Mouse (Mus musculus) monocyte, adult 5-6 weeks (primary cell): Measurements from ENCODE around the gene Ptges3. TPM values are rescaled to one million over a fixed set of nuclear protein-coding genes. Genes with fewer than 3 reads are reported as not detected.

Experiments used
- ATAC-seq: fragments of 153-309, 156-312 bp; replicated peaks from 2 replicates; pipeline ENCODE4 v1.8.0; 2017; ENCODE audit warnings: mild to moderate bottlenecking; ENCODE audit not compliant: low TSS enrichment, insufficient number of reproducible peaks, severe bottlenecking, poor library complexity, low FRiP score
- total RNA-seq: library from RNA; stranded (forward); fragments of 200-1000, 200-491, 200-594 nt; gene quantifications from 3 replicates; pipeline ENCODE4 v1.2.3, GENCODE M21; 2017

Ptges3 gene
- 122 to 160 TPM (median 144 TPM) in 3 replicates for total RNA-seq

DNA sequence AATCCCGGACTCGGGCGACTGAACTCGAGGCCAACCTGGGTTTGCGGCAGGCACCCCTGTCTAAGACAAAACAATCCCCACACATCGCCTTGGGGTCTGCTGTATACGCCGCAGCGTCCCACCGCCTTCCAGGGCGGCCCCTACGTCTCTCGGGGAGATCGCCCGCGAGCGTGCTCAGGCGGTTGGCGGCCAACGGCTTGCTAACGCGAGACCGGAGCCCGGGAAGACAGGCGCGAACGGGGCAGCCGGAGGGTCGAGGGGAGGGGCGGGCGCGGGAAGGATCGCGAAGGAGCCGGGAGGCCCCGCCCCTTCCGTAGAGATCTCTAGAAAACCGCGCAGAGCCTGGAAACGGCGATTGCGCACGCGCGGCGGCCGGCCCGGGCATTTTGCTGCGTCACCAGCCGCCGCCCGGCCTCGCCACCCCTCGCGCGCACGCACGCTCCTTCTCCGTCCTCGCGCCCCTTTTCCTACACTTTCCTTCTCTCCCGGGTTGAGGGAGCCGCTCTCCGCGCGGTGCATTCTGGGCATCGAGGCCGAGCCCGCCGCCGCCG is at the start of gene Ptges3:
Gene Ptges3, plus strand, starts transcription at position 354 of the 551 bp plus-strand sequence.
- ATAC-seq, result peak; percentile 61

DNA sequence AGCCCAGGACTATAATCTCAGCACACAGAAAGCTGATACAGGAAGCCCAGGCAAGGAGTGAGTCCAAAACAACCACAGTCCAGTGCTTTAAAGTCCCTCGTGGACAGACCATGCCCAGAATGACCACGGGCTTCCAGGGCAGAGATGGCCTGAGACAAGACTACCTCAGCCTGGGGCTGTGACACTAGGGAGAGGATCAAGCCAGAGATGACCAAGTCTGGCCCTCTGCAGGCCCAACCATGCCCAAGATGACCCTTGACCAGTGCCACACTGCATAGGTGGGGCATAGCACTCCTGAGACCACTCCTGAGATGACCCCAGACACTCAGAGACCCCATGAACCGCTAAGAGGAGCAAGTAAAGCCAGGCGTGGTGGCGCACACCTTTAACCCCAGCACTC is 49.0 kb upstream of the Ptges3 start:
- no peak for ATAC-seq

DNA sequence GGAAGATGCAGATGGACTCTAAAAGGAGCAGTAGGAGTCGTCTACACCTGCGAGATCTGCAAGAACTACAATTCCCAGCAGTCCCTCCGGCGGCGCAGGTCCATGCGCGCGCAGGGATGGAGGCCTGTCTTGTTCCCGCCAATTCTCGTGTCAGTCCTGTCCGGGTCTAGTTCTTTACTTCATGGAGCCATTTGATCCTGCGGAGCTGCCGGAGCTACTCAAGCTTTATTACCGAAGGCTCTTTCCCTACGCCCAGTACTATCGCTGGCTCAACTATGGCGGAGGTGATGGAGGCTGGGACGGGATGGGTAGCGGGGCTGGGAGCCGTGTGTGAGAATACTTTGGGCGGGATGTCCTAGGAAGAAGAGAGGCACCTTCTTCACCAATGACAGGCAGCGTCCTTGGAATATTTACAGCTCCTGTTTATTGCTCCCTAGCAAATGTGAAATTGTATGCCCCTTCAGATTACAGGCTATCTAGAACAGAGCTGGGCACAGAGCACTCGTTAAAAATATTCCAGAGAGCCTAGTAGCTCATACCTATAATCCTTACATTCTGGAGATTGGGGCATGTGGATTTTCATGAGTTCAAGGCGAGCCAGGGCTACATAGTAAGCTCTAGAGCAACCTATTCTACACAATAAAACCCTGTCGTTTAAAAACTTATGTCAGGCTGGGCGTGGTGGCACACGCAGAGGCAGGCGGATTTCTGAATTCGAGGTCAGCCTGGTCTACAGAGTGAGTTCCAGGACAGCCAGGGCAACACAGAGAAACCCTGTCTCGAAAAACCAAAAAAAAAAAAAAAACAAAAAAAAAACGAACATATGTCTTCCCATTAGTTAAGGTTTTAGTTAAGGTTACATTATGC is 43.5 kb upstream of the Ptges3 start, which contains the start of gene Prim1:
Gene Prim1, plus strand, starts transcription at position 101 of the 867 bp plus-strand sequence.
- peak; percentile 85 for ATAC-seq

DNA sequence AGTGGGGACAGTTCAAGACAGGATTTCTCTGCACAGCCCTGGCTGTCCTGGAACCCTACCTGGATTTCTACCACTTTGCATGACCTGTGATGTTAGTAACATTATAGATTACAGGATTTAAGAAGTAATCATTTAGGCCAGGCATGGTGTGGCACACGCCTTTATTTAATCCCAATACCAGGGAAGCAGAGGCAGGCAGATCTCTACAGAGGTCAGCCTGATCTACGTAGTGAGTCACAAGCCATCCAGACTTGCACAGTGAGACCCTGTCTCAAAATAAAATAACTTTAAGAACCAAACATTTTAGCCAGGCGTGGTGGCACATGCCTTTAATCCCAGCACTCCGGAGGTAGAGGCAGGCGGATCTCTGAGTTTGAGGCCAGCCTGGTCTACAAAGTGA is 36.6 kb upstream of the Ptges3 start:
- no peak for ATAC-seq

DNA sequence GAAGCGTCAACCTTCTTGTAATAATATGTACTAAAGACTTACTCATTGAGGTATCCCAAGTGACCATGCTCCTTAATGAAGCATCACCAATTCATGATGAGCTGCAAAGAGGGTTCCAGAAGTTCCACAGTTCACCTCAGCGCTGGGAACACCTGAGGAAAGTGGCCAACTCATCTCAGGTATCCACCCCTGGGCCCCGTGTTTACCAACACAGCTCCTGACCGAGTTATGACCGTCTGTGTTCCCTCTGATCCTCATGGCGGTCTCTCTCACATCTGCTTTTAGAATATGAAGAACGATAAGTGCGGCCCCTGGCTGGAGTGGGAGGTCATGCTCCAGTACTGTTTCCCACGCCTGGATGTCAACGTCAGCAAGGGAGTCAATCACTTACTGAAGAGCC is 35.3 kb upstream of the Ptges3 start:
- no peak for ATAC-seq

DNA sequence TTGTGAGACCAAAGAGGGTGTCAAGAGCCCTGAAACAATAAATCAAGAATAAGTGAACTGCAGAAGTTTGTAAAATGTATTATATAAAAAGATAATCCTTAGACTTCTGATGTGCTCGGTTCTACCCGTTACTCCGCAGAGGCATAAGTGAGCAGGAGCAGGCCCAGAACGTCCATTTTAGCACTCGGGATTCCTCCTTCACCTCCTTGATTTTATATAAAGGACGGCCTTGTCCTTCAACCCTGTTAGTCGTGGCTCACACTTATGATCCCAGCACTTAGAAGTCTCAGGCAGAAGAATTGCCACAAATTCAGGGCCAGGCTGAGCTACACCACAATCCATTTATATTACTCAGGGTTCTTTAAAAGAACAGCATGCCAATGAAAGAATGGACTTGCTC is 28.8 kb upstream of the Ptges3 start:
- ATAC-seq, result no peak

DNA sequence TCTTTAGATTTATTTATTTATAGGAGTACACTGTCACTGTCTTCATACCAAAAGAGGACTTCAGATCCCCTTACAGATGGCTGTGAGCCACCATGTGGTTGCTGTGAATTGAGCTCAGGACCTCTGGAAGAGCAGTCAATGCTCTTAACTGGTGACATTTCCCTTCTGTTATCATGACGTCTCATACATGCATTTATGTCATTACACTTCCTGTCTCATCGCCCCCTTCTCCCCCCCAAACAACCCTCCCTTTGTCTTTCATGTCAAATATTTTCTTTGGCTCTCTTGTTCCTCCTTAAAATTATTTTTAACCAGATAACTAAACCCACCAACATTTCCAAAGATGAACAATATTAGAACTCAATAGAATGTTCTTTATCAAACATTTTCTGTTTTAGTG is 27.9 kb upstream of the Ptges3 start:
- no peak for ATAC-seq

DNA sequence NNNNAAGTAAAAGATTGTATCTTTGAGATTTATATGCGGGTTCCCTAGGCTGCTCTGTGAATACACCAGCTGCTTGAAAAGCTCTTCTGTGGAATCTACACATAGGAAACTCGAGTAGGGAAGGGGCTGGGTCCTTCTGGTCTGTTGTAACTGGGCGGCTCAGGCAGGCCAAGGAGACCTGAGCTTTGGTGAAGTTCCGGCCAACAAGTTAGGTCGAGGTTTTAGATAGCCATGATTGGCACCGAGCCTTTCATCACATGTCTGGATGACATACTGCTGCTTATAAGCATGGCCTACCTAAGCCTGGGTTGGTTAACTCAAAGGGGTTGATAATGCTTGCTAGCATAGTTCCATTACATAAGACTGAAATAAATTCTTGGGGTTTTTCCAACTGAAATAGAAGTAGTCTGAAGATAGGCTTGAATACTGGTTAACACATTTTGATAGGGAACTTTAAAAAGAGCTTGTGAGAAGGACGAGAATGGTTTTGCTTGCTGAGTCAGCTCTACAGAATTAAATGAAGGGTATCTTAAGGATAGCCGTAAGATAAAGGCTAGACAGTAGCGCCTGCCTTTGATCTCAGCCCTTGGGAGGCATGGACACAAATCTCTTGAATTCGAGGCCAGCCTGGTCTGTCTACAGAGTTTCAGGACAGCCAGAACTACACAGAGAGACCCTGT is 21.9 kb upstream of the Ptges3 start:
- no peak for ATAC-seq

DNA sequence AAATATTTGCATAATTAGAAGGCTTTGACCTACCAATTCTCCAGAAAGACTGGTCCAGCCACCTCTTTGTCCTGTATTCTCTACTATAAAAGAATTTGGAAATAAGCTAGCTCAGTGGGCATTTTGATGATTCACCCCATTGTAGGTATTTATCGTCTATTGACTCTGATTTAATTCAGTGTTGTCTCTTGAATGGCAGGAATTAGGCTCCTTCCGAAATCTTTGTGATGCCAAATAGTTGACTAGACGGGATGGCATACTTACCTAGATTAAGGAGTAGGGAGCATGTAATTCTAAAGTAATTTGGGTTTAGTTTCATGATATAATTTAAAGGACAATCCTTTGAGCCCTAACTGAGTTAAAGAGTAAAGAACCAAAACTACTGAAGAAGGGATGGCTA is 20.8 kb upstream of the Ptges3 start:
- no peak for ATAC-seq

DNA sequence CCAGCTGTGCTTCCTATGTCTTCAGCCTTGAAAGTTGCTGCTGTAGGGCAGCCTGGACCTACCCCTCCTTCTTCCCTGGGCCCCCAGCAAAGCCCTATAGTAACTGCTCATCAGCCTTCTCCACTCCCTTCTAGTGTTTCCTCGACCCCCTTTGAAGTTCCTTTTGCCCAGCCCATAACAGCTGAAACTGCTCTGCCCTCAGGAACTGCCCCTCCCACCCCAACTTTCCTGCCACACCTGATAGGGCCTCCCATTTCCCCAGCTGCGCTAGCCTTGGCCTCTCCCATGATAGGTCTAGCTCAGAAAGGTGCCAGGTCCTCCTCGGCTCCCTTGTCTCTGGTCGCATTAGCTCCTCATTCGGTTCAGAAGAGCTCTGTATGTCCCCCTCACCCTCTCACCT is 19.6 kb upstream of the Ptges3 start:
- no peak for ATAC-seq

DNA sequence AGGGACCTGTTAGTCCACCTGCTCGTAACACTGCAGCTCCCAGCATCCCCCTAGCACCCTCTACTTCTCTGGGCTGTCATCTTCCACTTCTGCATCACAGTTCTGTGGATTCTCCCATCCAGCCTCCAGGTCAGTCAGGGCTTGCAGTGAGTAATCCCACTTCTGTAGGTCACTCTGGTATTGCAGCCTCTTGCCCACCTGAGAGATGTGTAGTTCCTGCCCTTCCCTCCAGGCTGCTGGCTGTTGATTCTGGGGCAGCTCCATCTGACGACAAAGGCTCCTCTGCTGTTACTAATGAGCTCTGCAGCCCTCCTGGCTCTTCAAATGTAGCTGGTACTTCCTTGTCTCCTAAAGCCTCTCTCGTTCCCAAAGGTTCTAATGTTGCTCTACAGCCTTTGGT is 18.9 kb upstream of the Ptges3 start:
- ATAC-seq, result no peak

DNA sequence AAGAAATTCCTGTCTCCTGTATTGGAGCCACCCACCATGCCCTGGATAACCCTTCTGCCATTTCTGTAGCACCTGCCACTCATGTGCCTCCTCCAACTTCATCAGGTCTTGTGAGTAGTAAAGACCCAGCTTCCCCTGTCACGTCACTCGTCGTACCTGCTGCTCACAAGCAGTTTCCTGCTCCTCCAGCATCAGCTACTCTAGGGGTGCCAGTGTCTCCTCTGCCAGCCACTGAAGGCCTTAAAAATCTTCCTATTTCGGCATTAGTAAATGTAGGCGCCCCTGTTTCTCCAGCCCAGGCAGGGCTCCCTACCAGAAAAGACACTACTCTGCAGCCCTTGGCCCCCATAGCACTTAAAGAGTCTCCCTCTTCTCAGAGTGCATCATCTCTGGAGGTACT is 18.5 kb upstream of the Ptges3 start:
- ATAC-seq, result no peak

DNA sequence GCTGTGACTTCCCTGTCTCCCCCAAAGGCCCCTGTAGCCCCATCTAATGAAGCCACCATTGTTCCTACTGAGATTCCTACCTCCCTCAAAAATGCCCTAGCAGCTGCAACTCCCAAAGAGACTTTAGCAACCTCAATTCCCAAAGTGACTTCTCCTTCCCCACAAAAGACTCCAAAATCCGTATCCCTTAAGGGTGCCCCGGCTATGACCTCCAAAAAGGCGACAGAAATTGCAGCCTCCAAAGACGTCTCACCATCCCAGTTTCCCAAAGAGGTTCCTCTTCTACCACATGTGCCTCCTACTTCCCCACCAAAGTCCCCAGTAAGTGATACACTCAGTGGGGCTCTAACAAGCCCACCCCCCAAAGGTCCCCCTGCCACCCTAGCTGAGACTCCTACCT is 17.1 kb upstream of the Ptges3 start:
- no peak for ATAC-seq

DNA sequence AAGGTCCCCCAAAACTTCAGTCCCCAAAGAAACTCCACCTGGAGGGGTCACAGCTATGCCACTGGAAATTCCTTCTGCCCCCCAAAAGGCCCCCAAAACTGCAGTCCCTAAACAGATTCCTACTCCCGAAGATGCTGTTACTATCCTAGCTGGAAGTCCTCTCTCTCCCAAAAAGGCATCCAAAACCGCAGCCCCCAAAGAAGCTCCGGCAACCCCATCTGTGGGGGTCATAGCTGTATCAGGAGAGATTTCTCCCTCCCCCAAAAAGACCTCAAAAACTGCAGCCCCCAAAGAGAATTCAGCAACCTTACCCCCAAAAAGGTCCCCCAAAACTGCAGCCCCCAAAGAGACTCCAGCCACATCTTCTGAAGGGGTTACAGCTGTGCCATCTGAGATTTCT is 16.3 kb upstream of the Ptges3 start:
- no peak for ATAC-seq

DNA sequence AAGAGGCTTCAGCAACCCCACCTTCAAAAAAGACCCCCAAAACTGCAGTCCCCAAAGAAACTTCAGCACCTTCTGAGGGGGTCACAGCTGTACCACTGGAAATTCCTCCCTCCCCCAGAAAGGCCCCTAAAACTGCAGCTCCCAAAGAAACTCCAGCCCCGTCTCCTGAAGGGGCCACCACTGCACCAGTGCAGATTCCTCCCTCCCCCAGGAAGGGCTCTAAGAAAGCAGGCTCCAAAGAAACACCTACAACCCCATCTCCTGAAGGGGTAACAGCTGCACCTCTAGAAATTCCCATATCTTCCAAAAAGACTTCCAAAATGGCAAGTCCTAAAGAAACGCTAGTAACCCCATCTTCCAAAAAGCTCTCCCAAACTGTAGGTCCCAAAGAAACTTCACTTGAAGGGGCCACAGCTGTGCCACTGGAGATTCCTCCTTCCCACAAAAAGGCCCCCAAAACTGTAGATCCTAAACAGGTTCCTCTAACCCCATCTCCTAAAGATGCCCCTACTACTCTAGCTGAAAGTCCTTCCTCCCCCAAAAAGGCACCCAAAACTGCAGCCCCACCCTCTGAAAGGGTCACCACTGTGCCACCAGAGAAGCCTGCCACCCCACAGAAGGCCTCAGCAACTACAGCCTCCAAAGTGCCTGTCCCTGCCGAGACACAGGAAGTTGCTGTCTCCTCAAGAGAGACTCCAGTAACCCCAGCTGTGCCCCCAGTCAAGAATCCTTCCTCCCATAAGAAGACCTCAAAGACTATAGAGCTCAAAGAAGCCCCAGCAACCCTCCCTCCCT is 15.5 kb upstream of the Ptges3 start:
- ATAC-seq, result no peak

DNA sequence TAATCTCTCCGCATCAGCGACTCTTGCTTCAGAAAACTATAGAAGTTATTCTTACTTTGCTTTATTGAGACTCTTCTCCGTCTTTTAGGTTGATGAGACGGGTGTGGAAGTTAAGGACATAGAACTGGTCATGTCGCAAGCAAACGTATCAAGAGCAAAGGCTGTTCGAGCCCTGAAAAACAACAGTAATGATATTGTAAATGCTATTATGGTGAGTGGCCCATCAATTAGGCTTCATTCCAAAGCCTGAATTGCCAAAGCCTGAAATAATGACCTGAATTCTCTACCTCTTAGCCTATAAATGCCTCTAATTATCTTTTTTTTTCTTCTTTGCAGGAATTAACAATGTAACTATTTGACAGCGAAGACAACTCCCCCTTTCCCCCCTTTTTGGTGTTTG is 10.6 kb upstream of the Ptges3 start:
- no peak for ATAC-seq

DNA sequence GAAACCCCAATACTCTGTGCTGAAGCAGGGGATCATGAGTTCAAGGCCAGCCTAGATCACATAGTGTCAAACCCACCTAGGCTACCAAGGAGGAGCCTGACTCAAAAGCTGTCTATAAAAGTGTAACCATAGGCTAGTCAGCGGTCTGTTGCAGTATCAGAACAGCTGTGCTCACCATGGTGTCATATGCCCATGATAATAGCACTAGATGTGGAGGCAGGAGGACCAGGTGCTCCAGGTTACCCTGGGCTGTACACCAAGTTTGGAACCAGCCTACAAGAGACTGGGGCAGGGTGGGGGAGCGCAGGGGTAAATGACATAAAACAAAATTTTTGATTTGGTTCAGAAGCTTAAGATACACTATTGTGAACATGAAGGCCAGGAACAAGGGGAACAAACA is 9.0 kb upstream of the Ptges3 start:
- ATAC-seq, result peak; percentile 35; the same call in 1 of the 2 replicates

DNA sequence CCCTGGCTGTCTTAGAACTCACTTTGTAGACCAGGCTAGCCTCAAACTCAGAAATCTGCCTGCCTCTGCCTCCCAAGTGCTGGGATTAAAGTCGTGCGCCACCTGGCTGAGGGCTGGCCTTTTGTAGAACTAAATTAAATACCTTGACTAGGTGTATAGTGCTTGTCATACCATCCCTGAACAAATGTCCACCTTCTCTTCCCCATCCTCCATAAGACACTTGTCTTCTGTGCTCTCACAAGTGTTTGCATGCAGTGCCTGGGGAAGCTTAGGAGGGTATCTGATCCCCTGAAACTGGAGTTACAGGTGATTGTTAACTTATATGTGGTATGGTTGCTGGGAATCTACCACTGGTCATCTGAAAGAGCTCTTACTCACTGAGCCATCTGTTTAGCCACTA is 8.4 kb upstream of the Ptges3 start:
- no peak for ATAC-seq

DNA sequence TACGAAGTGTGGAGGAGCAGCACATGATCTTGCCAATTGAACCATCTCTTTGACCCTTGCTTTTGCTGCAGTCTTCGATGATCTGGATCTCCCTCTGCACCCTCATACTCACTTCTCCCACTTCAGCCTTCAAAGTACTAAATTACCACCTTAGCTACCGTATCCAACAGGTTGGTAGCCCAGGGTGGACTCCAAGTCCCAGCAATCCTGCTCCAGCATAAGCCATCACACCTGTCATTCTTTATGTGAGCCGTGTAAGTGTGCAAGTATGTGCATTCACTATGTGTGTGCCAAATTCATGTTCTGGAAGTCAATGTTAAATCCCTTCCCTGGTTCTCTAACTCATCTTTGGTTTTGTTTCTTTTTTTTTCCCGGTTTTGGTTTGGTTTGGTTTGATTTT is 7.2 kb upstream of the Ptges3 start:
- ATAC-seq, result no peak
